Mouse (Mus musculus): Measurements from ENCODE around the gene Ttbk2. TPM values are rescaled to one million over a fixed set of nuclear protein-coding genes. Genes with fewer than 3 reads are reported as not detected.

Gene Ttbk2
- polyA plus RNA-seq, 1 experiment from 2014 or later: 5.0 TPM

- DNase-seq (ENCODE audit: low spot score): no peak
- peaks cover 3% of the 10 kb centered on the region; the same call in 1 of the 2 replicates for H3K36me3 ChIP-seq
These were observed 150.0 kb downstream of the Ttbk2 start for GRCm38 (mm10) chr2:120700379-120700885.

DNA sequence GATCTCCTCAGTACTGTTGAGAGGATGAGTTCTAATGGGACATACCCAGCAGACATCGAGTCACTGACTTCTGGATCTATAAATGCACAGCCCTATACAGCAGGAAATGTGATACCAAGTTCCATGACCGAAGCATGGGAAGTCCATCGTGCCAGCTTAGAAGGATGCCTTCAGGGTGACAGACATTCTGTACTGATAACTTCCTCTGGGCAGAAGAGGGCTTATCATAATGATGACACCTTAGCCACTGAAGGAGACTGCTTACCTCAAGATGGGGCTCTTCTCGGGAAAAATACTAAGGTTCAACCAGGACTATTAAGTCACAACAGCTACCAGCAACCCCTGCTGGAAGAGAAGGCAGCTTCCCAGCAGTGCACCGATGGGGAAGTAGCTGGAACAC is 152.6 kb downstream of the Ttbk2 start:
- Histone ChIP-seq H3K4me3 (no peak overlapping the region), H3K27me3 (ENCODE audit: low read depth, poor library complexity, severe bottlenecking) (no peaks in the 10 kb centered on the region), H3K4me1 (no peaks in the 10 kb centered on the region), H3K9me3 (replicated peaks) (no peaks in the 10 kb centered on the region), H3K27ac (no peak overlapping the region), H3K36me3 (peaks cover 3% of the 10 kb centered on the region; the same call in 1 of the 2 replicates)
- 80% methylated on average over 5 of the region's 5 CpGs for WGBS
- DNase-seq (ENCODE audit: low spot score): no peak

More at GRCm38 (mm10) chr2:120700379-120700885, 150.0 kb downstream of the Ttbk2 start:
- H3K4me3 ChIP-seq: no peak overlapping the region
- H3K9me3 ChIP-seq (replicated peaks): no peaks in the 10 kb centered on the region
- WGBS: 89% methylated on average over 3 of the region's 3 CpGs
- no peak overlapping the region for H3K27ac ChIP-seq
- H3K4me1 ChIP-seq: no peaks in the 10 kb centered on the region
- no peaks in the 10 kb centered on the region for H3K27me3 ChIP-seq (ENCODE audit: low read depth, poor library complexity, severe bottlenecking)

Other genes starting within 250 kb of the Ttbk2 start
- gene Haus2, start 241.2 kb downstream of the Ttbk2 start, polyA plus RNA-seq (2016; fragmentation: Nextera tagmentation; extraction: Ambion mirVana): 34.5 and 35.9 TPM in 2 replicates
- gene Lrrc57, start 241.1 kb downstream of the Ttbk2 start, polyA plus RNA-seq (2016; fragmentation: Nextera tagmentation; extraction: Ambion mirVana): 24.7 and 31.0 TPM in 2 replicates
- 2.2 and 3.1 TPM in 2 replicates for gene Stard9, start 221.5 kb downstream of the Ttbk2 start, polyA plus RNA-seq (2016; fragmentation: Nextera tagmentation; extraction: Ambion mirVana)
- 5.7 TPM in 2 replicates for gene Cdan1, start 476 bp downstream of the Ttbk2 start, polyA plus RNA-seq (2016; fragmentation: Nextera tagmentation; extraction: Ambion mirVana)
- 23.6 and 31.7 TPM in 2 replicates for gene Ubr1, start 120.1 kb upstream of the Ttbk2 start, polyA plus RNA-seq (2016; fragmentation: Nextera tagmentation; extraction: Ambion mirVana)
- 0.68 and 0.72 TPM in 2 replicates for gene Tmem62, start 126.4 kb upstream of the Ttbk2 start, polyA plus RNA-seq (2016; fragmentation: Nextera tagmentation; extraction: Ambion mirVana)
- gene Ccndbp1, start 157.8 kb upstream of the Ttbk2 start, polyA plus RNA-seq (2016; fragmentation: Nextera tagmentation; extraction: Ambion mirVana): 28.1 and 34.6 TPM in 2 replicates
- gene Epb42, start 186.5 kb upstream of the Ttbk2 start, polyA plus RNA-seq (2016; fragmentation: Nextera tagmentation; extraction: Ambion mirVana): 5.5 and 7.6 TPM in 2 replicates
- gene Tgm5, start 235.2 kb upstream of the Ttbk2 start, polyA plus RNA-seq (2016; fragmentation: Nextera tagmentation; extraction: Ambion mirVana): not detected in 2 replicates